Mouse (Mus musculus) R1 (cell line): Measurements from ENCODE around the gene Hhipl1.
A peak's percentile ranks its signal among the peaks of the same experiment; 100 is the strongest.

Experiments
- DNase-seq: peaks from one replicate; pipeline ENCODE4 v3.0.0-alpha.2; 2018; ENCODE audit warnings: low read depth, low spot score

The Hhipl1 gene

DNA sequence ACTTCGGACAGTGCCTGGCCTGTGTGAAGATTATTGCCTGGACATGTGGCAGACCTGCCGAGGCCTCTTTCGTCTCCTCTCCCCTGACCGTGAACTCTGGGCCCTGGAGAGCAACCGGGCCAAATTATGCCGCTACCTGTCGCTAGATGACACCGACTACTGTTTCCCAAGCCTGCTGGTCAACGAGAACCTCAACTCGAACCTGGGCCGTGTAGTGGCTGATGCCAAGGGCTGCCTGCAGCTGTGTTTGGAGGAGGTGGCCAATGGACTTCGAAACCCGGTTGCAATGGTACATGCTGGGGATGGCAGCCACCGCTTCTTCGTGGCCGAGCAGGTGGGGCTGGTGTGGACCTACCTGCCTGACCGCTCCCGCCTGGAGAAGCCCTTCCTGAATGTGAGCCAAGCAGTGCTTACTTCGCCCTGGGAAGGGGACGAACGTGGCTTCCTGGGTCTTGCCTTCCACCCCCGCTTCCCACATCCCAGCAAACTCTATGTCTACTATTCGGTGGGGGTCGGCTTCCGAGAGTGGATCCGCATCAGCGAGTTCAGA is 5.7 kb downstream of the Hhipl1 start:
- no peak for DNase-seq

DNA sequence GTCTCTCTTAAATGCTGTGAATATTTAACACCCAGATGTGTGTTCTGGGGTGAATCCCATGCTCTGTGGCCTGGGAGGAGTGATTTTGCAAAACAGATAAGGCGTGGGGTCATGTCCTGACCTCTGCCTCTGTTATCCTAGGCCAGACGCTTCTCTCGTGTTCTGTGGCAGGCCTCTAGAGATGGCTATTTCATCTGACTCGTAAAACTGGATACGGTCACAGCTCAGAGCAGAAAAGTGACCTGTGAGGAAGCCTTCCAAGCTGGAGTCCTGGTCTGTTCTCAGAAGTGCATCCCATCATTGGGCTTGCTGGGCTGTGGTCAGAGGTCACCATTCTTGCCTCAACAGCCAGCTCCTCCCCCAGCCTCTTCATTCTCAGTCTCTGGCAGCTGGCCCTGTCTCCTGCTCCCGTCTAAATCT is 6.4 kb downstream of the Hhipl1 start:
- no peak for DNase-seq

DNA sequence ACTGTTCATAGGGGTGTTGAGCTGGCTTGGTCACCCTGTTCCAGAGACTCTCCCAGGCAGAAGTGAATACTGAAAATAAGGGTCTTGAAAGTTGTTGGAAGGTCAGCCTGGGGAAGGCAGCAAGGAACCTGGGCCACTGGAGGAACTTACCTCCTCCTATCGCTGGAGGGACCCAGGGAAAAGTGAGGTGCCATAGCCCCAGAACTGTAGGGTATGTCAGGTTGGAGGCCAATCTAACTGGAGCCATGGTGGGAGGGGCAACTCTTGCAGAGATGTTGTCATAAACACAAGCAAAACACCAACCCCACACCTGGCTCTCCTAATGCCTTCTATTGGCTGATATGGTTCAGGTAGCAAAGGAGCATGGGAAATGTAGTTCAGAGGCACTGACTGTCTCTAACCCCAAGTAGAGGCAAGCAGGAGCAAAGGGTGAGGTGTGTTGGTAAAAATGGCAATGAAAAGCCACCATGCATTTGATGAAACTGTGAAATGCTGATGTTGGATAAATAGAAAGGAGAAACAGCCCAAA is 7.2 kb downstream of the Hhipl1 start:
- DNase-seq = peak; percentile 25

DNA sequence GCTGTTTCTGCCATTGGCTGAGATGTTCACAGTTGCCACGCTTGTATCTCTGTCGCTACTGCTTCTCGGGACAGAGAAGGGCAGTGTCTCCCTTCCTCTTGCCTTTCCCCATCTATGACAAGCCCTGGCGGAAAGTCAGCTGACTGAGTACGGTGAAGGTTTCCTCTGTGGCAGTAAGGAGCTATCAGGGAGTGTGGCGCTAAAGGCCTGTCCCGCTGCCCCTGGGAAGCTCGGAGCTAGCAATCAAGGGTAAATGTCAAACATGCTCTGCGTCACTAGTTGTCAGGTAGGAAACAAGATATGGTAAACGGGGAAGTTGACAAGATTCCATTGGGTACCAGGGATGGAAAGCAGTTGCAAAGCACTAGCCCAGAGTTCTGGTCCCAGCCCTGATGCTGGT is 9.7 kb downstream of the Hhipl1 start:
- no peak for DNase-seq

DNA sequence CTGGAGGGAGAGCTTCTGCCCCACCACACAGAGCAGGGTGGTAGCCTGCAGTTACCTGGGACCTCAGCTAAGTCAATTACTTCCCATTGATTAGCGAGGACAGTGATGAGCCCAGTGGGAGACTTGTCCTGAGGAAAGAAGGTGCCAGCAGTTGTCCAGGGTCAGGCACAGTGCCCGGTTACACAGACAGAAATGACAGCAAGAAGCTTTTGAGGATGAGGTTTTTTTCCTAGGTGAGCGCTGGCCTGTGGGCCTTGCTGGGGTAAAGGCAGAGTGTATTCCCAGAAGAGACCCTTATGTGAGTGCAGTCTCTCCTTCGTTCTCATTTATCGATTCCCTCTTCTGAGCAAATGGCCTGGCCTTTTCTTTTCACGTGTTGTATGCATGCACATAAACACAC is 10.6 kb downstream of the Hhipl1 start:
- no peak for DNase-seq

DNA sequence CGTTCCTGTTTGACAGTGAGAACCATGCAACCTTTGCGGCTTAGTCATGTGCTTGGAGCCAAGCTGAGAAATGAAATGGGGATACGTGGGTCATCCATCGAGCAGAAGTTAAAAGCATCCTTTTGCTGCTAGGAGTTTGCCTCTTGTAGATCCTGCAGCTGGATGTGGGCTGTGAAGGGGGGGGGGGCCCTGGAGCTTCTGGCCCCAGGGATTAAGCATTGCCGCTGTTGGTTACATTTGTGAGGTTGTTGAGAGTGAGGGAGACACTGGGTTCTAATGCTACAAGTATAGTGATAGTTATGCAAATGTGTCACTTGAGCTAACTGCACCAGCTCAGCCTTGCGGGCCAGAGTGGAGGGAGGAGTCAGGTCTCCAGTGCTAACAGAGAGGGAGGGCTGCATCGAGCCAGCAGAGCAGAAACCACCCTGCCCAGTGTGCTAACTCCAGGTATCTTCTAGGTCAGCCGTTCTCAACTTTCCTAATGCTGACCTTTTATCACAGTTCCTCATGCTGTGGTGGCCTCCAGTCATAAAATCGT is 11.2 kb downstream of the Hhipl1 start:
- peak; percentile 61 for DNase-seq

DNA sequence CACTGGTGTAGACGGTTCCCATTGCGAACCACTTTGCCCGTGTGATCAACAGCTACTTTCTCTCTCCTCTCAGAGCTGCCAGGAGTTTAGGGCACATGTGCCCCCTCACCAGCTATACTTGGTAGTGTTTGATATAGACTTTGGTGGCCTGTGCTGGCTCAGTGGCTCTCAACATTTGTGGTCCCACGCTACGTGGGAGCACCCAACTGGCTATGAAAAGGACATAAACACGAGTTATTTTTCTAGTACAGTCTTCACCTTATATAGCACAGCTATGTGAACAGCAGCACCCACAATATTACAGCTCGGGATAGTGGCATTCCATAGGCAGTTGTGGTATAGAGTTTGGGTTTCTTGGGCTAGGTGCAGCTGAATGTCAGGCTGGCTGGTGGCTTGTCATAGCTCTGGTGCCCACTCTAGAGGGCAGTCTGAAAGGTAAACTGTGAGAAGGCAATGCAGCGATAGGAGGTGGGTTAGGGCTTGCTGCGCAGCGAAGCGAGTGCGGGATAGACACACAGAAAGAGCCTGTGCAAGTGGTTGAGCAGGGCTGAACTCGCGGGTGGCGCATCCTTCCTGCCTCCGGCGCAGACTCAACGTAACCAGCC is 11.9 kb downstream of the Hhipl1 start:
- no peak for DNase-seq

DNA sequence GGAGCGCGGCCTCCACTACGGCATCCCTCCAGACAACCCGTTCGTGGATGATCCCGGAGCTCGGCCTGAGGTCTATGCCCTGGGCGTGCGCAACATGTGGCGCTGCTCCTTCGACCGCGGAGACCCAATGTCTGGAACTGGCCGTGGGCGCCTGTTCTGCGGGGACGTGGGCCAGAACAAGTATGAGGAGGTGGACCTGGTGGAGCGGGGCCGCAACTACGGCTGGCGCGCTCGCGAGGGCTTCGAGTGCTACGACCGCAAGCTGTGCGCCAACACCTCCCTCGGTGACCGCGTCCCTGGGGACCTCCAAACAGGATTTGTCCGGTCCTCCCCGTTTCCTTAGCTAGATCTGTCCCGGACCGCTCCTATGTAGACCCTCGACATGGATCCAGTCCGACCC is 12.4 kb downstream of the Hhipl1 start:
- no peak for DNase-seq

DNA sequence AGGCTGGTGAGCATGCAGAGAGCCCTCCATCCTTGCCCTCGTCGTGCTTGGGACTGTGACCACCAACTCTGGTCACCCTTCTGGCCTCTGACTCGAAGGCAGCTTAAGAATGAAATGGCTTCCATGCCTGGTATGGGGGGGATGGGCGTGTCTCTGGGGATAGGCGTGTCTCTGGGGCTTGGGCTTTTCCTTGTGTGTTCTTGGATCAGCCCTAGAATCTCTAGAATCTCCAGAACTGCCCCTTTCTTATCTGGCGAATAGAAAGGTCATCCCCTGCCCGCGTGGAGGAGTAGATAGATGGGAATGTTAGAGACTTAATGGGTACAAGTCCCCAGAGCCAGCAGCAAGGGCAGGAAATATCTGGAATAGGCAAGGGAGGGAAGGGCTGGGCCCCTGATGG is 14.0 kb downstream of the Hhipl1 start:
- no peak for DNase-seq

DNA sequence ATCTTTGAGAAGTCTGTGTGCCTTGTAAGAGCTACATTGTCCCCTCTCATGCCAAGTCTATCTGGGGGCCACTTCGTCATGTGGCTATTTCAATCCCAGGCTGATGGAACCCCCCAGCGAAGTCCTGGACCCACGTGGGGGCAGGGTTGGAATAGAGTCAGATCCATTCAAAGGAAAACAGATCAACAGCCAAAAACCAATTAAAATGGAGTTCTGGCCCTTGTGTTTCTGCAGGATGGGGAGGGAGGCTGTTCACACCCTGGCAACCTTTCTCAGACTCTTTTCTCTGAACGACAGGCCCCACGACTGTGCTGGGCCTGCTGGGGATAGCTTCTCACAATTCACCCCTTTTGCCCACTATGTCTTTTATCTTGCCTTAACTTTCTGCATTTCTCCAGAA is 20.3 kb downstream of the Hhipl1 start:
- no peak for DNase-seq

DNA sequence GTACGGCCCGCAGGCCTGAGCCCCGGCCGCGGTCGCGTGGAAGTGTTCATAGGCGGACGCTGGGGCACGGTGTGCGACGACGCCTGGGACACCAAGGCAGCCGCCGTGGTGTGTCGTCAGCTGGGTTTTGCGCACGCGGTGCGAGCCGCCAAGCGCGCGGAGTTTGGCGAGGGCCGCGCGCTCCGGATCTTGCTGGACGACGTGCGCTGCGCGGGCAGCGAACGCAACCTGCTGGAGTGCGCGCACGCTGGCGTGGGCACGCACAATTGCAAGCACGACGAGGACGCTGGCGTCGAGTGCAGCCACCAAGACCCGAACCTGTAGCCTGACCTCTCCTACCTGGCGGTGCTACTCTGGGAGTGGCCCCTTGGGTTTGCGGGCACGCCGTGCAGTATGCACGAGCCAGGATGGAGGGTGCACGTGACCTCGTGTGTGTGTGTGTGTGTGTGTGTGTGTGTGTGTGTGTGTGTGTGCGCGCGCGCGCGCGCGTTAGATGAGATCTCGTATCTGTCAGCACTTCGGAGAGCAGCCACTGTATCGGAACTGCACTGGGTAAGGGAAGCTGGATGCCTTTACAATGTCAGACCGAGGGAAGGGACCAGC is 21.9 kb downstream of the Hhipl1 start:
- DNase-seq = peak; percentile 72

DNA sequence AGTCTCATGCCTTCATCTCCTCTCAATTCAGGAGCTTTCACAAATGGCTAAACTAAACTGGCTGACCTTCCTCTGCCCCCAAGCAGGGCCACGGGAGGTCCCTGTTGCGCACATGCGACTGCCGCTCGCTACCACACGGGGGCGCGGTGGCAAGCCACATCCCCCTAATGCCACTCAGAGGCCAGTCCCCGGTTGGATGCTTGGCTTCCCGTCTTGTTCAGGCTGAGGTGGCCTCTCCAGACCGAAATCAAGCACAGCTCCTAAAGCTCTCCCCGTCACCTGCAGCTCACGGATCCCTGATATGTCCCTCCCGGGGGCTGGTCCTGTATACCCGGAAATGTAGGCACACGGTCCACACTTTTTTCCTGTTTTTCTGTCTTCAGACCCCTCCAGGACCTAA is 27.0 kb downstream of the Hhipl1 start:
- DNase-seq = peak; percentile 78

DNA sequence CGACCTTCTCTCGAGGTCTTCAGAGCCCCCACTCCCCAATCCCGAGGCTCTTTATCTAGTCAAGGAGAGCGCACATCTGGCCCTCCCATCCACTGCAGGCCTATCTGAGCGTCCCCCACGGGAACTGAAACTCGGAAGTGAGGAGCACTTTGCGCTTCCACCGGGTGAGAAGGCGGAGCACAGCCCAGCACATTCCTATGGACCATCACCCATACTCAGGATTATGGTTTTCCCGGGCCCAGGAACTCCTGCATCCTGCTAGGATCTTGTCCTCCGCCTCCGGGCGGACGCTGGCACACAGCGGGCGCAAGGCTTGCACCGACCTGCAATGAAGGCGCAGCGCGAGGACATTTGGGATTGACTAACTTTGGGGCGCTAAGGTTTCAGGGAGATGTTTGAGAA is 27.4 kb downstream of the Hhipl1 start:
- peak; percentile 56 for DNase-seq

DNA sequence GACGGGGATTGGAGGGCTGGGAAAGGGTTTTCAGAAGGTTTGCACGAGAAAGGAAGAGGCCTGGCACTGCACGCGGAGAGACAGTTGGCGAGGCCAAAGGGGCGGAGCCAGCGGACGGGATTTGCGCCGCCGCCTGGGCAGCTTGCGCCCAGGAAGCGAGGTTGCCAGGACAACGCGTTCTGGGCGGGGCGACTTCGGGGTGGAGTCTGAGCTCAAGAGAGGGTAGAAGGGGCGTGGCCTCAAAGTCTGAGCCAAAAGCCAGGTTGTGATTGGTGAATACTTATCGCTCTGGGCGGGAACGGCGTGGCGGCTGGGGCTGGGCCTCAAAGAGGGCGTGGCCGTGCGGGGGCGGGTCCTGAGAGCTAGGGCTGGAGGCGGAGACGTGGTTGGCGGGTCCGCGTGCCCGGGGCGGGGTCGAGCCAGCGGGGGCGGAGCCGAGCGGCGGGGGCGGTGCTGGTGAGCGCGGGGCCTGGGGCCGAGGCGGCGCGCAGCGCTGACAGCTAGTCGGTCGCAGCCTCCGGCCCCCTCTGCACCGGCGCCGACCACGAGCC is 27.9 kb downstream of the Hhipl1 start, which contains the start of gene Cyp46a1:
Gene Cyp46a1 (plus strand): TSS at position 487 of the 551 bp plus-strand sequence.
- peak; percentile 98 for DNase-seq

DNA sequence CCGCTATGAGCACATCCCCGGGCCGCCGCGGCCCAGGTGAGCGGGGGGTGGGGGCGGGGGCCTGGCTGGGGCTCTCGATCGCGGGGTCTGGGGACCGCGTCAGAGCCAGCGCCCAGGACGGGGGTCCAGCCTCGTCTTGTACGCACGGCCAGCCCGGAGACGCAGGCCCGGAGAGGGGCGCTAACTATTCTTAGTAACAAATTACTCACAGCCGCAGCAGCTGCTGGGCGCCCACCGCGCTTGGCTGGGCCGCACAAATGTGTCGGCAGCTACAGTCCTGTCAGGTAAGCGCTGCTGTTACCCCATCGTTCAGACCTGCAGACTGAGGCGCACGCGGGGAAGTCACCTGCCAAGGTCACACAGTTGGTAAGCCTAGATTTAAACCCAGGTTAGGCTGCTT is 28.5 kb downstream of the Hhipl1 start:
- DNase-seq = peak; percentile 37

DNA sequence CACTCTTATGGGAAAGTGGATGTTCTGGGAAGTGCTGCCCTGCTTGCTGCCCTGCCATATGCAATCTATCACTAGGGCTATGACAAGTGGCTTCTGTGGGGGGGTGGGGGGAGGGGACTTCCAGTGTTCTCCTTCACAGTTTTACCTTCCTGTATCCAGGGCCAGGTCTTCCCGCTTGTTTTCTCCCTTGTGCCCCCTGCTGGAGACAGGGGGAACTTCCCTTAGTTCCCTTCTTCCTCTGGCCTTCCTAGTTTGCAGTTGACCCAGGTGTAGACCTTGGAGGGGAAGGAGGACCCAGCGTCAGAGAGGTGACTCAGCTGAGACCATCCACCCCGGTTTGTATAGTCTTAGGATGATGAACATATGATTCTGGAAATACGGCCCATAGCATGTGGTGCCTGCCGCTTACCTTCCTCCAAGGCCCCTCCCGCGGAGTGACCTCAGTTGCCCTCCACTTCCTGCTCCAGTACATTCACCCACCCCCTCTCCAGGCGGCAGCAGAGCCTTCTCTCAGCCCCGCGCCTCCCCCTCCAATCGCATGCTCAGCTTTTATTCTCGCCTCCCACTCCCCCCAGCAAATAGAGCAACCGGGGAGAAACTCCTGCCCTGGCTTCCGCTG is 32.6 kb downstream of the Hhipl1 start:
- peak; percentile 82 for DNase-seq

DNA sequence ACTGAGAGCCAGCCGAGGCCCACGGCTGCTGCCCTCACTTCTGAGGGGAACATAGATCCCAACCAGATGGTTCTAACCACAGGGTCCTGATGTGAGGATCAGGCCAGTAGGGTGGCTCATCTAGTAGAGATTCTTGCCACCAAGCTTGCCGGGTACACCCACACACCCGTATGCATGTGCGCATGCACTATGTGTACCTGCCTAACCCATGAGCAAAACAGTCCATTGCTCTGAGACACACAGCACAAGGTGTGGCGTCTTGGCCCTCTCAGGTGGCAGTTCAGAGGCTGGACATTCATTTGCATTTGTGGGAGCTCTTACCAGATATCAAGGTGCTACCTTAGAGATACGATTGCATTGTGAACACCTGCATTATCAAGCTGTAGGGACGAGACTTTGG is 42.1 kb downstream of the Hhipl1 start:
- DNase-seq = no peak

DNA sequence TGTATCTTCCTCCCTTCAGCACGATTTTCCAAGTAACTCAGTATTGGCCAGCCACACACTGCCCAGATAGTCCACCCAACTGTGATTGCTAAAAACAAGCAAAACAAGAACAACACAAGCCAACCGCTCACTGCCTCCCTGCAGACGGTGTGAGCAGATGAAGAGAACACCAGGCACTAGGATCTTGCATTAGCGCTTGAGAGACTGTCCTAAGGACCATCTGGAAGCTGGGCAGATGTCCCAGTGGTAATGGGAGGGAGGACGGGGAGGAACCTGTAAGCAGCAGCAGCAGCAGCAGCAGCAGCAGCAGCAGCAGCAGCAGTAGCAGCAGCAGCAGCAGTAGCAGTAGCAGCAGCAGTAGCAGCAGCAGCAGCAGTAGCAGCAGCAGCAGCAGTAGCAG is 43.0 kb downstream of the Hhipl1 start:
- DNase-seq = no peak

DNA sequence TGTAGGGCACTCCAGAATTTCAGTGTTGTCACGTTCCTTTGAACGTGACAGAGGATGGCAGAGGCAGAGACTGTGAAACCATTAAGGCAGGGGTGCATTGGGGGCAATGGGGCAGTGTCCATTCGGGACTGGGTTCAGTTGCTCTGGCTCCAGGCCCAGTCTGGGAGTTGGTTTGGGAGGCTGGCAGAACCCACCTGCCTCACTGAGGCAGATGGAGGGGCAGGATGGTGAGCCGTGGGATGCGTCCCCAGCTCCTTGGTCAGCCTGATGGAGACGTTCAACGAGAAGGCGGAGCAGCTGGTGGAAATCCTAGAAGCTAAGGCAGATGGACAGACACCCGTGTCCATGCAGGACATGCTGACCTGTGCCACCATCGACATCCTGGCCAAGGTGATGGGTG is 44.9 kb downstream of the Hhipl1 start:
- DNase-seq = no peak

DNA sequence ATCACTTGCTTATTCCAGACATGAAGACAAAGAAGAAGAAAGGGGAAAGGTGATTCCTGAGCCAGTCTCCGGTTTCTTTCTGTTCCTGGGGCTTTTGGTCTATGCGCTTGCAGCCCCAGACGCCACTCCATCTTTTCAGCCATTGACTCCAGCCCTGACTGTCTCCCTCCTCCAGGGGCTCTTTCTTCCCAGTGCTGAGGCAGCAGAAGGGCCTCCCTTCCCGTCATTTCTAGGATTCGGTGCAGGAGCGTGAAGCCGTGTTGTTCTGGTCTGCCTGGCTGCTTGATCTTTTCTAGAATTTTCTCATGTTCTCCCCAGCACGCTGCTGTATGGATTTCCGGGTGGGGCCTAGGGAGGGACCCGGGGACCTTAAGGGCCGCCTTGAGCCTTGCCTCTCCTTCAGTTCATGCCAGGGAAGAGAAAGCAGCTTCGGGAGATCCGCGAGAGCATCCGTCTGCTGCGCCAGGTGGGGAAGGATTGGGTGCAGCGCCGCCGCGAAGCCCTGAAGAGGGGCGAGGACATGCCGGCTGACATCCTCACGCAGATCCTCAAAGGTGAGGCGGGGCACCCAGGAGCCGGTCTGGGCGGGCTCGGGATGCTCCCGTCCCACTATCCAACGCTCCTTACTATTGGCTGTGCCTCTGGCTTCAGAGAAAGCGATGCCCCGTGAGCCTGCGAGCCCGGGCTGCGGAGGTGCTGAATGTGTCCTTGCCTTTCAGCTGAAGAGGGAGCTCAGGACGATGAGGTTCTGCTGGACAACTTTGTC is 46.5 kb downstream of the Hhipl1 start:
- peak; percentile 51 for DNase-seq

DNA sequence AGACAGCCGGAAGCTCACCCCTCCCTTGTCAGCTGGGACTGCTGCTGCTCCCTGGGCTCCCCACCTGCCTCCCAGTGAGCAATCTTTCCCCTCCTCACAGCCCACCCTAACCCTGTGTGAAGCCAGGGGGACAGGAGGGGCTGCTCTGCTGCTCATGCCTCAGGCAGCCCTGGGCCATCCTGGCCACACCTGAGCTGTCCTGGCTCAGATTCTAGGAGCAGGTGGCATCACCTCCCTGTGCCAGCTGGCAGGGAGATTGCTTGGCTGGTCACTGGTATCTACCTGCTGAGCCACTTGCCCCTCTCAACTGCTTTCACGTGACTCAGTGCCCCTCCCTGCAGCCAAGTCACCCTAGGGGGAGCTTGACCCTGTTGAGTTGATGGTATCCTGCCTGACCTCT is 48.2 kb downstream of the Hhipl1 start:
- DNase-seq = no peak
